Mouse (Mus musculus) Patski (cell line): ENCODE results near the gene Mslnl. TPM values are rescaled to one million over a fixed set of nuclear protein-coding genes. Genes with fewer than 3 reads are reported as not detected.

ENCODE experiments used
- ATAC-seq: fragments of 100-300 bp; one replicate; pipeline ENCODE4 v1.8.0; 2021
- CTCF ChIA-PET: fragments of 350-600 bp; sonication (Branson Sonifier 250); formaldehyde crosslinking; loops from one replicate; lab custom pipeline; 2022; ENCODE audit warnings: inconsistent platforms; lab: Charles Lee
- POLR2A ChIA-PET: fragments of 350-600 bp; sonication (Branson Sonifier 250); formaldehyde crosslinking; loops from one replicate; lab custom pipeline; 2022; ENCODE audit warnings: antibody characterized with exemption, inconsistent platforms; lab: Charles Lee
- DNase-seq: peaks from one replicate; pipeline ENCODE4 v3.0.0-alpha.2; 2011; ENCODE audit warnings: low read depth, low spot score
- H3K27me3 ChIP-seq: fragments of 371-371 bp; one replicate; pipeline ENCODE4 v1.5.1; 2021
- CTCF ChIP-seq: fragments of 100-300 bp; IDR thresholded peaks from one replicate; pipeline ENCODE4 v1.5.1; 2021
- in situ Hi-C: fragments of 300-500 bp; cut with MboI; formaldehyde crosslinking; loops from 3 replicates; pipeline ENCODE4 v1.11.1; 2018; ENCODE audit warnings: low pct_unique_long_range_greater_than_20kb, mixed read lengths
- polyA plus RNA-seq: library from polyadenylated mRNA; unstranded; gene quantifications from one replicate; pipeline ENCODE4 v1.2.3, GENCODE M21; 2021

Gene Mslnl
- polyA plus RNA-seq, 1 experiment from 2014 or later, result not detected

DNA sequence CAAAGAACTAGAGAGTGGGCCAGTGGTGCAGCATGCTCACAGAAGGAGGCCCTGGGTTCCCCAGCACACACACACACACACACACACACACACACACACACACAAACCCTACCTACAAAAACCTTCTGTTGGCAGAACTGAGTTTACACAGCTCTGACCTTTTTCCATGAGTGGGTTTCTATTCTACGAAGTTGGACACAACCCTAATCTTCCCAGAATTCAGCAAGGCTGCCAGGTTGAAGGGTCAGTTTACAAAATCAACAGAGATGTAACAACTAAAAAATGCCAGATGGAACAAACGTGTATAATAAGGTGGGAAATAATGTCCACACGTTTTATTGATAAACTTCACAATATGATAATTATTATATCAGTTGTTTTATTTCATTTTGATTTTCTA, 21.8 kb downstream of the Mslnl start:
- no peak for DNase-seq
- ChIA-PET CTCF (no interaction called here), POLR2A (no interaction called here)
- no peak for ATAC-seq
- no peak for TF ChIP-seq CTCF
- in situ Hi-C loops, result no loop called here
- H3K27me3 ChIP-seq, result no peaks in the 10 kb centered on the region

DNA sequence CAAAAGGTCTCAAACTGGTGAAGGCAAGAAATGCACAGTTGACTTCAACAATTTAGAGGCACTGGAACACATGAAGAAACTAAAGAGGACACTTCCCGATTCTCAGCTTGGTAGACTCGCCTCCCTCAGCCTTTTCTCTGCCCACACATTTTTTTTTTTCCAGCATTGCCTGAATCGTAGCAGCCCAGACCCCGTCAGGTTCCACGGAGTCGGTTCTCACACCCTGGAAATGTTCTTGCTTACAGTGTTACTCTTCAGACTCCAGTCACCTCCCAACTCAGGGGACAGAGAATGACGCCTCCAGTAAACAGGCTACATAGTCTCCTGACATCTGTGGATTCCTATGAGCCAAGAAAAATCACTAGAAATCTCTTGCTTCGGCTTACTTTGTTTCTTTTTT, 24.3 kb downstream of the Mslnl start:
- no peak for DNase-seq
- ChIA-PET POLR2A (no interaction called here), CTCF (interaction anchor here (1.1 to 1.9 kb wide), 2 partner anchors 20 to 41 kb away, joined by 3 to 6 read pairs; no protein-coding TSS in a partner anchor)
- no peak for ATAC-seq
- in situ Hi-C loops, result no loop called here
- H3K27me3 ChIP-seq, result no peaks in the 10 kb centered on the region
- no peak for TF ChIP-seq CTCF

DNA sequence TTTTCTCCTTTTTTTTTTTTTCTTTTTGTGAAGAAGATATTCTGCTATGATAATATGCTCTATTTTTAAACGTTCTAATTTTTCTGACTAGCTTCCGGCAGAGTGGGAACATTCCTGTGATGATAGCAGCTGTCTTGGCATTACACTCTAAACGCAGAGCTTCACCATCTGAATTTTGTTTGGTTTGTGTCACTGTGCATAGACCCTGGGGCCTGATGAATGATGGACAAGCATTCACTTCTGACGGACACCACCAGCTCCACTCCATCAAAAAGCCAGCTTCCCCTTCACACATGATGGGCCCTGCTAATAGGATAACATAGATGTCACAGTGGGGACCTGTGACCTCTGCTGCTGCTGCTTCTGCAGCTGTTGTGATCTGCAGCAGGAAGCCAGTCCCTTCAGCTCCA, 25.7 kb downstream of the Mslnl start:
- CTCF ChIA-PET, result interaction anchor here (1.9 kb wide), 1 partner anchor 40 kb away, joined by 6 read pairs; no protein-coding TSS in a partner anchor
- TF ChIP-seq CTCF, result no peak
- ATAC-seq, result no peak
- DNase-seq, result no peak
- no peaks in the 10 kb centered on the region for H3K27me3 ChIP-seq
- POLR2A ChIA-PET, result no interaction called here
- in situ Hi-C loops, result no loop called here

DNA sequence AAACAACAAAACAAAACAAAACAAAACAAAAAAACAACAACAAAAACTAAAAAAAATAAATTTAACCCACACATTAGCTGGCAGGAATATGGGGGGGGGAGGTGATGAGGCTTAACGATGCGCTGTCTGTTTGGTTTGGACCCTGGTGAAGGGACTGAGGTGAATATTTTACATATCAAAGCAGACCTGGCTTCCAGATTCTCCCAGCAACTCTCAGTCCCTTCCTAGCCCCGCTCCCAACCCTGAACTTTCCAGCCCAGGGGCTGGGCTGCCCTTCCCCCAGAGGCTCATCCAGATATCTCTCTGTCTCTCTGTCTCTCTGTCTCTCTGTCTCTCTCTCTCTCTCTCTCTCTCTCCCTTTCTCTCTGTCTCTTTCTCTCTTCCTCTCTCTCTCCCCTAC, 26.7 kb downstream of the Mslnl start:
- CTCF ChIA-PET, result interaction anchor here (1.2 kb wide), 1 partner anchor 40 kb away, joined by 4 read pairs; no protein-coding TSS in a partner anchor
- POLR2A ChIA-PET, result no interaction called here

DNA sequence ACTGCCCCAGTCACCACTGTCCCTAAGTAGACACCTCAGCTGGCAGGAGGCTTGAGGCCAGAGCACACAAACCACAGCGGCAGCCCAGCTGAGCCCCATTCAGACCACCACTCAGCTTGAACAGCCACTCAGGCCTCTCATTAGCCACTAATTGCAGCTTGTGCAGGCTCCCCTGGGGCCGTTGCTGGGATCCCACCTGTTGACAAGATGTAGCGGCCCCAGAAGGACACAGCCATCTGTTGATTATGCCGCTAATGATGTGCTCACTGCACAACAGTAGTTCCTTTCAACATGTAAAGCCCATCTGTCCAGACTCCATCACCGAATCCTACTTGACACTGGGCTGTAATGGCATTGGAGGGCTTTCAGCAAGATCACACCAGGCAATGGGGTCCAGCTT, 30.0 kb downstream of the Mslnl start:
- H3K27me3 ChIP-seq, result no peaks in the 10 kb centered on the region
- DNase-seq (no peak), ATAC-seq (no peak)
- in situ Hi-C loops, result loop anchor here (5.0 kb wide), 2 partner anchors 34 to 36 kb away; no protein-coding TSS in a partner anchor
- ChIA-PET CTCF (no interaction called here), POLR2A (no interaction called here)
- TF ChIP-seq CTCF, result no peak

More for the DNA sequence above, 26.7 kb downstream of the Mslnl start:
- no peak for ATAC-seq
- no peak for DNase-seq
- no peak for TF ChIP-seq CTCF
- in situ Hi-C loops, result no loop called here
- no peaks in the 10 kb centered on the region for H3K27me3 ChIP-seq

DNA sequence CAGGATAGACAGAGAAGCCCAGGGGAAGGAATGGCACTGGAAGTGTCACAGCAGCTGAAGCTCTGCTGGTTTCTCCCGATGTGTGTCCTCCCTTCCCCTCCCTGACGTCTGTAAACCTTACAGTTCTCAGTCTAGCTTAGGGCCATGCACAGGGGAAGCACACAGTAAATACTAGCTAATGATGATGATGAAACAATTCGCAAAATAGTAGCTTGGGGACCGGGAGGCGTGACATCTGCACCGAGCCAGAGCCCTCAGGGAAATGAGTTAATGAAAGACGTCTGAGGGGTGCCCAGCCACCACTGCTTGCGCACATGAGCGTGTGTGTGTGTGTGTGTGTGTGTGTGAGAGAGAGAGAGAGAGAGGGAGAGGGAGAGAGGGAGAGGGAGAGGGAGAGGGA, 33.5 kb downstream of the Mslnl start:
- no peak for TF ChIP-seq CTCF
- in situ Hi-C loops, result loop anchor here (5.0 kb wide), 2 partner anchors 33 to 37 kb away; no protein-coding TSS in a partner anchor
- no peaks in the 10 kb centered on the region for H3K27me3 ChIP-seq
- ChIA-PET POLR2A (no interaction called here), CTCF (no interaction called here)
- ATAC-seq (no peak), DNase-seq (no peak)

DNA sequence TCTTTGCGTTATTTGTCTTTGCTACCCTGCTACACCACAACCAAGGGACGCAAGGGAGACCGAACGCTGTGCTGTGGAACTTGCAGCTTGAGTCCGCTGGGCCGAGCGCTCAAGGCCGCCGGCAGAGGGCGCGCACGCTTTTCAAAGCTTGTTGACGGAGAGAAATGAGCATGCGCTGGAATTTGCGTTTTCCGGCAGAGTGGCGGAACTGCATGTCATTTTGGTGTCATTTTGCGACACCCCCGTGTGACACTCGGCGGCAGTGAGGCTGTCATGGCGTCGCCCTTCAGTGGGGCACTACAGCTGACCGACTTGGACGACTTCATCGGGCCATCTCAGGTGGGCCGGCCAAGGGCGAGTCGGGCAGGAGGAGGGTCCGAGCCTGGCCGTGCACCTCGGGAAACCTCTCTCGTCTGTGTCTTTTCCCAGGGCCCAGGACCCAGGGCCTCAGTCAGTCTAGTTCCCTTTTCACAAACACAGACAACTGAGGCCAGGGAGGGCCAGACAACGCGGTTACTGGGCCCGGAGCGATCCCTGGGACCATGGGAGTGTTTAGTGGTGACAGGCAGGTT, 37.8 kb downstream of the Mslnl start, which contains the start of gene Narfl:
Gene Narfl (plus strand): TSS at position 228 of the 572 bp plus-strand sequence.
- ATAC-seq (peak; percentile 63), DNase-seq (peak; percentile 84)
- TF ChIP-seq CTCF, result no peak
- POLR2A ChIA-PET, result interaction anchor here (0.7 to 2.1 kb wide), 3 partner anchors 13 to 30 kb away, joined by 3 to 5 read pairs (median 4); no protein-coding TSS in a partner anchor
- in situ Hi-C loops, result no loop called here
- H3K27me3 ChIP-seq, result no peaks in the 10 kb centered on the region
- CTCF ChIA-PET, result interaction anchor here (0.8 to 2.7 kb wide), 3 partner anchors 23 to 41 kb away, joined by 3 to 11 read pairs (median 3); partner anchors contain the start of gene Metrn

DNA sequence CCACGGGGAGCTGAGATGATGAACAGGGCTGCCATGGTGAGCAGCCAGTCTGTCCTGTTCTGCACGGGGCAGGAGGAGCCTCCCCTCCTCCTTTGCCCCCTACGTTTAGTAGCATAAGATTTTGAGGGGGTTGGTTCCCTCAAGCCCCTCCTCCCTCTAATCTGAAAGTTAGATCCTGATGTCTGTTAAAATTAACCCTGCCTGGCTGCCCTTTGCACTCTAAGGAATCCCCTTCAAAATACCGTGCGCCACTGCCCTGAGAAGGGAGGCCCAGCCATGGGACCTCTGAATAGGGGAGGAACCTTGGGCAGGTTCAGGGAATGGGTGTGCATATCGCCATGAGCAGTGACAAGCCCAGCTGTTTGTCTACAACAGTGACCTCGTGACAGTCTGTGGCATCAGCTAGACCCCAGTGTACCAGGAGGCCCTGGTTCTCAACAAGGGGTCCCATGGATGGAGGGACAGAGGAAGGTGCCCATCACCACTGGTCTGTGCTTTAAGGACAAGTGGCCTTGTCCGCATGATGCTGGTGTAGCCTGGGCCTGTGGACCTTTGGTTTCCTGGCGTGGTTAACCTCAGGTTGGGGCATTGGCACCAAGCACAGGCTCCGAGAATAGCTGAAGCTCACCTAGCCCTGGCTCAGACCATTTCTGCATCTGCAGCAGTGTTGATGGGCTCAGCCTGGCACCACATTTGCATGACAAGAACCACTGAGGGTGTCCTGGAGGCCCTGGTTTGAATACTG, 39.6 kb downstream of the Mslnl start:
- H3K27me3 ChIP-seq, result no peaks in the 10 kb centered on the region
- in situ Hi-C loops, result no loop called here
- ChIA-PET POLR2A (no interaction called here), CTCF (interaction anchor here (2.7 kb wide), 1 partner anchor 26 kb away, joined by 11 read pairs; no protein-coding TSS in a partner anchor)
- no peak for ATAC-seq
- DNase-seq, result no peak
- no peak for TF ChIP-seq CTCF

DNA sequence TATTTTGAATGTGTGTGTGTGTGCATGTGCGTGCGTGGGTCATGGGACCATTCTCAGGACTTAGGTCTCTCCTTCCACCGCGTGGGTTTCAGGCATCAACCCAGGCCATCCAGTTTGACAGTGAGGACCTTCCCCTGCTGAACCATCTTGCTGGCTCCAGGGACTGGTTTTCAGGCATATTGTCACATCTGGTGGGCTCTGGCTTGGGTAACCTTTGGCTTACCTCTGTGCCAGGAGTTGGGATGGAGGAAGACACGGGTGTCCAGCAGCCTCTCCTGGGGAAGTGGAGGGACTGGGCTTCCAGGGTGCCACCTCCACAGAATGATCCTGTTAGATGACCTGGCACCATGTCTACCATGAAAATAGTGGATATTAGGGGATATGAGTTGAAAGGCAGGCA, 42.1 kb downstream of the Mslnl start:
- POLR2A ChIA-PET, result interaction anchor here (1.0 kb wide), 1 partner anchor 15 kb away, joined by 3 read pairs; the partner anchor contains the start of gene Fam173a
- no peak for TF ChIP-seq CTCF
- H3K27me3 ChIP-seq, result no peaks in the 10 kb centered on the region
- in situ Hi-C loops, result no loop called here
- ATAC-seq (no peak), DNase-seq (no peak)
- CTCF ChIA-PET, result no interaction called here

DNA sequence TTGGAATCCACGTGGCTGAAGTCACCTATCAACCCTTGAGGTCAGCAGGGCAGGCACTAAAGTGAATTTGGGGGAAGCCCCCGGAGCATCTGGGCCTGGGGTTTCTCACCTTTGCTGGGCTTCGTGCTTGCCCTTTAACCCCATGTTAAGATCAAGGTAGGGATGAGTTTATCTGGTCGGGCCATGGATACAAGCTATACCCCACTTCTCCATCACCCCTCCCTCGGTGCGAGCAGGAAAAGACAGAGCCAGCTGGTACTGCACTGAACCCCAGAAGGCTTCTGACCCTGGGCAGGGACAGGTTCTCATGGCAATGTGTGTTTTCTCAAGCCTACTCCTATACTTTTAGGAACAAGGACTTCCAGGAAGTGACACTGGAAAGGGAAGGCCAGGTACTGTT, 45.5 kb downstream of the Mslnl start:
- TF ChIP-seq CTCF, result no peak
- POLR2A ChIA-PET, result interaction anchor here (1.2 kb wide), 1 partner anchor 54 kb away, joined by 3 read pairs; no protein-coding TSS in a partner anchor
- DNase-seq (no peak), ATAC-seq (no peak)
- in situ Hi-C loops, result no loop called here
- no peaks in the 10 kb centered on the region for H3K27me3 ChIP-seq
- CTCF ChIA-PET, result interaction anchor here (1.1 kb wide), 1 partner anchor 19 kb away, joined by 3 read pairs; no protein-coding TSS in a partner anchor
